Mouse (Mus musculus) granulocyte monocyte progenitor cell, adult 5-6 weeks (primary cell): ENCODE data around the gene Ube2h. TPM values are rescaled to one million over a fixed set of nuclear protein-coding genes. Genes with fewer than 3 reads are reported as not detected.
A peak's percentile ranks its signal among the peaks of the same experiment; 100 is the strongest.

Experiments
- ATAC-seq: replicated peaks from 2 replicates; pipeline ENCODE4 v1.8.0; 2016; ENCODE audit warnings: mild to moderate bottlenecking, moderate TSS enrichment, inconsistent platforms; ENCODE audit not compliant: poor library complexity, severe bottlenecking
- total RNA-seq, 2 experiments: library from RNA; stranded (forward) in 1 of 2; stranded (reverse) in 1 of 2; fragments of 200-712, 200-1000 nt in 1 of 2; fragments of >200 nt in 1 of 2; fragmentation: Nextera tagmentation in 1 of 2; gene quantifications; 2 replicates each; pipeline ENCODE4 v1.2.3; 2014 to 2017

Gene Ube2h
- total RNA-seq, 2 experiments from 2014 or later: 4.4 to 6.4 TPM

GRCm38 (mm10) chr6:30300901-30301300 lies 3.4 kb downstream of the Ube2h start:
- ATAC-seq: no peak

DNA sequence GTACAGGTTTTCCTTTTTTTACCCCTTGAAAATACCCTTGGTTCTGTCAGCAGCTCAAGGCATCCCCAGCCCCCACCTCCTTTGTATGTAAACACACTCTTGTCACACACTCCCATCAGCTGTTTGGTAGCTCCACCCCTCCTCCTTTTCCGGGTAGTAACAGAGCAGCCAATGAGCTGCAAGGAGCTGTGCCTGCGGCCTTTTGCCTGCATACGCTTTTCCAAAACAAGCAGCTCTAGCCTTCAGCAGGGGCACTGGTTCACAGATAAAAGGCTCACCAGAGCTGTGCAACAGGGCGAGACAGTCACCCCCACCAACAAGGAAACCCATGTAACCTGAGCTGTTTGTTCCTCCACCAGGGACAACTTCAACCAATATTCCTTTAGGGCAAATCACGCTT lies 4.0 kb downstream of the Ube2h start:
- ATAC-seq: peak; percentile 29

DNA sequence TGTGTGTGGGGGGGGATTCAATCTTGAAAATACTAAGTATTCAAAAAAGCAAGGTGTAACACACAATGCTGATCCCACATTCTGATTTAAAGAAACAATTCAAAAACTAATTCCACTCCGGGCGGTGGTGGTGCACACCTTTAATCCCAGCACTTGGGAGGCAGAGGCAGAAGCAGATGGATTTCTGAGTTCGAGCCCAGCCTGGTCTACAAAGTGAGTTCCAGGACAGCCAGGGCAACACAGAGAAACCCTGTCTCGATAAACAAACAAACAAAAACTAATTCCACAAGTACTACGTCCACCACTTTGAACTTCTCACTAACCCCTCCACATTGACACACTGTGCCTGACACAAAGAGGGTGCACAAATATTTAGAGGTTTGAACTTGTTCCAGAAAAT lies 4.7 kb downstream of the Ube2h start:
- ATAC-seq: no peak

DNA sequence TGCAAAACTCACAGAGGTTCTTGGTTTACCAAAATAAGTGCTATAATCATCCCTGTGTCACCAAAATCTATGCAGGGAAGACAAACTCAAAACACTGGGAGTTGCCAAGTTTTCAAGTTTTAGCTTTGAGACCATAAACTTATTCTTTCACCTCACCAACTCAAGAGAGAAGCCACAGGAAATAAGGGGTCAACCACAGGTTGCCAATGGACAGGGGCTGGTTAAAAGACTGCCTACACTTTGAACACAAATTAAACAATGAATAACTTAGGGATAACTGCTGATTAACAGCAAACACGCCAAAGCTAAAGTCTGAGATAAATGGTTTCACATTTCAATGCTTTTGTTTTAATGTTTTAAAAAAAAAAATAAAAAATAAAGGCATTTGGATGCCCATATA lies 5.2 kb downstream of the Ube2h start:
- ATAC-seq: no peak

GRCm38 (mm10) chr6:30292579-30292978 lies 11.8 kb downstream of the Ube2h start:
- no peak for ATAC-seq

DNA sequence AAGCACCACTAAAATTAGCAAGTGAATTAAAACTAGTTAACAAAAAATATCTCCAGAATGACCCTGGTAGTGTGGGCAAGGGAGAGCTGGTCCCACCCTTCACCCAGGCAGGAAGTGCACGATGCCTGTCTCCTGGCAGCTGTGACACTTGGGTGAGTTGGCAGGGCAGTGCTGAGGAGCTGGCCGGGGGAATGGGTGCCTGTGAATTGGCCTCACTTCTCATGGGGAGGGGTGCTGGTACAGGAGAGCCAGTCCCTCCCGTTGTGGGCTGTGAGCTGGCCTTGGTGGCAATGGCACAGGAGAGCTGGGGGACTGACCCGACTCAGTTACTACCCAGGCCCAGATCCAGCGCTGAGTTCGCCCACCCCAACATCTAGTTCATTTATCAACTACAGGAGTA lies 16.4 kb downstream of the Ube2h start:
- no peak for ATAC-seq

DNA sequence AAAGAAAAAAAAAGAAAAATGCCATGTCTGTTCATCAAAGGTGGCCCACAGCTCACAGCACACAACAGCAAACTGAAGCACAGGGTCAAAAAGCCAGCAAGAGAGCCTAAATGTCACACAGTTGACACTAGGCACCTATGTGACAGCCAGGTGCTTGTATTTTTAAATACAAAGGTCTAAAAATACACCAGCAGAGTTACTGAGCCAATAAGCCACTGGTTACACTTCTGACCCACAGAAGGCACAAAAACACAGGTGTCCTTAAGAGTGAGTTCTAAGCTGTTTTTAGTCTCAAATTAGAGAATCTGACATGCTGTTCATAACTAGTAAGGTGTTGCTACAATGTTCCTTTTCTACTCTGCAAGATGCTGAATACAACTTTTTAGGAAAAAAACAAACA lies 17.7 kb downstream of the Ube2h start:
- no peak for ATAC-seq

DNA sequence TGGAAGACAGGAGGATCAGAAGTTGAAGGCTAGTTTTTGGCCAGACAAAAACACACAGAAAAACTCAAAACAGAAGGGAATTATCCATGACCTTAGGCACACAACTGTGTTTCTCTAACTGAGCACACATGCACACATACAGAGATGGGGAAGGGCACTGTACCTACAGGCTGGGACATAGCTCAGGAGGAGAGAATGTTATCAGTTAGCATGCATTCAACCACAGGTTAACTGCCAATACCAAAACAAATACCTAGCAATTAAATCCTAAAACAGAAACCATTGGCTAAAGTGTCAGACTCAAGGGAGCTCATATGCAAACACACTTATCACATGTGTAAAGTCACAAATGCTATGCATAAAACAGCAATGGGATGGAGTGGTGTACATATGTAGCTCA lies 20.2 kb downstream of the Ube2h start:
- ATAC-seq: no peak

DNA sequence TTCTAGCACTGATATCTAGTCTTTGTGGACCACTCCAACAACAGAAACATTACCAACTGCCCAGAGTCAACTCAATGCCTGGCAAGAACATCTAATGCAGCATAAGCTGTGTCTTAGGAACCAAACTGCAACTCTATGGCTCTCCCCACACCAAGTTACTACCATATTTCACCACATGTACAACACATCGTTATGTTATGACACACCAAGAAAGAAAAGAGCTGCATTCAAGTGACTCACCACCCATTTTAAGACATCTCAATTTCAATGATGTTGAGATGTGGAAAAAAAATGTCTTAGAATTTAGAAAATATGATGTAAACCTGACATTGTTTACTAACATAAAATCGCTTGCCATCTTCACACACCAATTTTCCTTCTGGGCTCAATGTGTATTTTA lies 22.0 kb downstream of the Ube2h start:
- no peak for ATAC-seq

- no peak for ATAC-seq
These were observed 26.0 kb downstream of the Ube2h start for GRCm38 (mm10) chr6:30278374-30278773.

DNA sequence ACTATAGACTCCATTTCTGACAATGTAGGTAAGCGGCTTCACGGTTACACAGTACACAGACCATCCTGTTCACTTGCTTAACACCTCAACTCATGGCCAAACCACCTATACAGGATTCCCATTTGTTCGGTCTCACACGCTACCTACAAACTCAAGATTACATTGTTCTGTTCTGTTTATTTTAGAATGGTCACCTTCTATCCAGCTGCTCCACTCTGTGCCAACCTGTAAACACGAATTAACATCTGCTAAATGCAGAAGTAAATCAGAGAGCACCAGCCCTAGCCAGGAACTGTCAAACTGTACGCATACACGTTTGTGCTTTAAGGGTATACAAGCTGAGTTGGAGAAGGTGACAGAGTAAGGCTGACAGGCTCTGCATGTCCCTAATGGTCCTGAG lies 27.5 kb downstream of the Ube2h start:
- no peak for ATAC-seq

- 0 out of 2 replicates have a peak, but pooled peaks have one; percentile 18 for ATAC-seq
These were observed 28.0 kb downstream of the Ube2h start for GRCm38 (mm10) chr6:30276375-30276774.

DNA sequence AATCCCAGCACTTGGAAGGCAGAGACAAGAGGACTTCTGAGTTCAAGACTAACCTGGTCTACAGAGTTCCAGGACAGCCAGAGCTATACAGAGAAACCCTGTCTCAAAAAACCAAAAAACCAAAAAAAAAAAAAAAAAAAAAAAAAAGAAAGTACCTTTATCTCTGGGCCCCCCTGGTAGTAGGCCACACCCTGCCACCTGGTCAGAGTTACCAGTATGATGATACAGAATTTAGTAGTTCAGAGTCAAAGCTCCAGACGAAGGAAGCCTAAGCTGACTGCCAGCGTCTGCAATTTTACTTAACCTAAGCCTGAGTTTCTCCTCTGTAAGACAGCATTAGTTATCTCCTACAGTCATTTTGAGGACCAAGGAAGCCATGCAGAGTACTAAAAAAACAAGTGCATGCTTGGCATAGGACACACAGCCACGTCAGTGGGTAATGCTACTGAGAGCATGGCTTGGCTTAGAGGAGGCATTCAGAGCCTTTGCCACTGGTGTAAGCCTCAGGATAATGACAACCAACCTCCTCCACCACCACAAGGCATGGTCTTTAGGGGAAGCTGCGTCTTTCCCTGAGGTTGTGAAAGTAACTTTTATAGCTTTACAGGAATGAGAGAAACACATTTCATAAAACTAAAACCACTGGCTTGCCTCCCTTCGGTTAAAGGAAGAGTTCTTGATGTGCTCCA lies 29.0 kb downstream of the Ube2h start:
- ATAC-seq: peak; percentile 88

DNA sequence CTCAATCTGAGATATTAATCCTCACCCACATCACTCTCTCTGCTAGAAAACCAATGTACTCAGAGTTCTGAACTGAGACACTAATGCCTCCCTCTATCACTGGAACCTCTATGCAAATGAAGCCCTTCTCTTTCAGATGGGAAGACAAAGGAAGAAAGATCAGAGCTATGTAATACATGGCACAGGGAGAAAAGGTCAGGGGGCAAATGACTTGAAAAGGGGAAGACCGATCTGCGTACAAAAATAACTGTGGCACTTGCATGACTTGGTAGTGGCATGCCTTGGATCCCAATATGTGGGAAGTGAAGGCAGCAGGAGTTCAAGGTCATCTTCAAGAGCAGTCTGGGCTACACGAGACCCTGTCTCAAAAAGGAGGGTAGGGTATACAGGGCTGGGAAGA lies 31.4 kb downstream of the Ube2h start:
- ATAC-seq: no peak

- ATAC-seq: no peak
These were observed 31.9 kb downstream of the Ube2h start for GRCm38 (mm10) chr6:30272338-30272905.

- ATAC-seq: peak; percentile 74; the same call in 1 of the 2 replicates
These were observed 34.5 kb downstream of the Ube2h start for GRCm38 (mm10) chr6:30269846-30270245.

DNA sequence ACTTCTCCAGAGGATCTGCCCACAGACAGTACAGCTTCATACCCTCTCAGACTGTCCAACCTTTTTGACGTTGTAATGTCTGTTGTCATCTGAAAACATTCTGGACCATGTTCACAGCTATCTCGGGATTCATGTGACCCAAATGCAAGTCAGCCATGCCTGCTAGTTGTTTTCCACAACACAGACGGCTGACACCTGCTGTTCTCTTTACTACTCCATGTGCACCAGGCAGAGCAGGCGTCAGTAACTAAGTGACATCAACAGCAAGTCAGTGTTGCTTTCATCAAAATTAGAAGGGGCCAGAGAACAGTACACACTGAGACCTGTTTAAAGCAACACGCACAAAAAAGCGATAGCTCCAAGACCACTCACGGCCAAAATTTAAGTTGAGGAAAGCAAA lies 36.9 kb downstream of the Ube2h start:
- no peak for ATAC-seq

DNA sequence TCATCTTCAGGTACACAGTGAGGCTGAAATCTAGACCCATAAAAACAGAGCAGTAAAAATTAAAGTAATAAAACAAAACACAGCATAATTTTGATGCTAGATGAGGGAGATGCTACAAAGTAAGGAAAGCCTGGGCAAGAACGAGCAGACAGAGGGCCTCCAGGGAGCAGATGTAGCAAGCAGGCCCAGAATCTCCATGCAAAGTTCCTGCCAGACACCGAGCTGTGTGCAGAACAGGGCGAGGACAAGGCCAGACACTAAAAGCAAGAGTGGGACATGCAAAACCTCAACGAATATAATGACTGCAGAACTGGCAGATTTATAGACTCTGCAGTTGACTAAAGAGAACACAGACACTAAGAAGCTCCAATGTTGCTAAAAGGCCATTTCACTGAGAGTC lies 38.9 kb downstream of the Ube2h start:
- no peak for ATAC-seq

DNA sequence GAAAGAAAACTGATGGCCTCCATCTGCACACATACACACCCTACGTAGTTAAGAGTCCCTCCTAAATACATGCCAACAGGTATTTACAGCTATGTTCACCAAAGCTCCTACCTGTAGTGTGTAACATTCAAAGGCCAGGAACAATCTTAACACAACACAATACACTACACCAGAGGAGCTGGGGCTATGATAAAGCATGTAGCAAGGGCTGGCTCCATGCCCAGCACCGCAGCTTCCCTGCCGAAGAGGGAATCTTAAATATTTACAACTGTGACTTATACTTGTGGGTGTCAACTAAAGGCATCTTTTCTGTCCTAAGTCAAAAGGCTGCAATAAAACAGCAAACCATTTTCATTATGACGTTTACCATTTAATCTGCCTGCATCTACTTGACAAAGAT lies 41.3 kb downstream of the Ube2h start:
- no peak for ATAC-seq

- 0 out of 2 replicates have a peak, but pooled peaks have one; percentile 25 for ATAC-seq
These were observed 45.1 kb downstream of the Ube2h start for GRCm38 (mm10) chr6:30259271-30259670.

GRCm38 (mm10) chr6:30257962-30258361 lies 46.4 kb downstream of the Ube2h start:
- no peak for ATAC-seq

DNA sequence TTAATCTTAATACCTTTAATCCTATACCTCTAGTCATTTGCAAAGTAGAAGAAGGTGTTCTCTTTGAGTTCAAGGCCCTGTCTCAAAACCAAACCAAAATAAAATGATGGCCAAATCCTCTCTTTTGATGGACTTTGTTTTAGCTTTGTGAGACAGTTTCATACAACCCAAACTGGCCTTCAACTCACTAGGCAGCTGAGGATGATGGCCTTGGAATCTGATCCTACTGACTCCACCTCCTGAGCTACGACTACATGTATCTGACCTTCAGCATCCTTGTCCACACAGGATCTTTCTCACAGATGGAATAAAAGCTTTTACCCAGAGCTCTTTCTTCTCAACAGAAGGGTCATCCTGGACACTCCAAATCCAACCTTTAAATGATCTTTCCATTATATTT lies 48.5 kb downstream of the Ube2h start:
- no peak for ATAC-seq
